Mouse (Mus musculus): ENCODE data around the gene Gemin5. TPM values are rescaled to one million over a fixed set of nuclear protein-coding genes. Genes with fewer than 3 reads are reported as not detected.
A peak's percentile ranks its signal among the peaks of the same experiment; 100 is the strongest.
"Not testable (repeated sequence)": the region's sequence is repeated elsewhere in the genome, so short reads cannot be mapped to it uniquely, and the experiment has no call there.

The Gemin5 gene
- polyA plus RNA-seq, 1 experiment from 2014 or later = 26.2 TPM

DNA sequence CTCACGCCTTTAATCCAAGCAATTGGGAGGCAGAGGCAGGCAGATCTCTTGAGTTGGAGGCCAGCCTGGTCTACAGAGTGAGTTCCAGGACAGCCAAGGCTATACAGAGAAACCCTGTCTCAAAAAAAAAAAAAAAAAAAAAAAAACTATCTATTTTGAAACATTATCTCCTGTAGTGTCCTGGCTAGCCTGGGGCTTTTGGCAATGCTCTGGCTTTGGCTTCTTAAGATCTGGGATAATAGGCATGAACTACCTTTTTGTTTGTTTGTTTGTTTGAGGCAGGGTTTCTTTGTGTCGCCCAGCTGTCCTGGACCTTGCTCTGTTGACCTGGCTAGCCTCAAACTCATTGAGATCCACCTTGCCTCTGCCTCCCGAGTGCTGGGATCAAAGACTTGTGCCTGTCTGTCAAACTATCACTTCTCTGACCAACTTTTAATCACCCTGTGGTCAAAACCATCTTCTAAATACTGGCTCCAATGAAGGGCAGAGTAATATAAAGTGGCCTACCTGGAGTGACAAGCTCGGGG is 67.1 kb downstream of the Gemin5 start:
- Histone ChIP-seq H3K27me3 (ENCODE audit: insufficient read depth, poor library complexity, severe bottlenecking) (peaks cover 23% of the 10 kb centered on the region), H3K4me3 (no peak overlapping the region), H3K9me3 (no peaks in the 10 kb centered on the region), H3K4me1 (peaks cover 22% of the 10 kb centered on the region), H3K36me3 (no peaks in the 10 kb centered on the region), H3K27ac (no peak overlapping the region)
- 81% methylated on average over 4 of the region's 4 CpGs for WGBS
- DNase-seq (ENCODE audit: low spot score) = no peak

DNA sequence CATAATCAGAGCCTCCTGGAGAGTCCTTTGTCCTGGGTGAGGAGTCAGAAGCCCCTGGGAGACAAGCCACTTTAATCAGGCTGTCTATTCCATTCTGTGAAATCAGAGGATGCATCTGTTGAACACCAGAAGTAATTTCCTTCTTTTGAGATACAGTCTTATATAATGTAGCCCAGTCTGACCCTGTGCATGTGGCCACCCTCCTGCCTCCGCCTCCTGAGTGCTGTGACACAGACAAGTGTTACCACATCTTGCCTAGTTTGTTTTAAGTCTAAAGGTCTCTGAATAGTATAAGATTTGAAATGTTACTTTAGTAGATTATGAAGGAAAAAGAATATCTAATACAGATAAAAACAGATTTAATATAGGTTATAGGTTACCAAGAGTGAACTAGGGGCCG is 68.3 kb downstream of the Gemin5 start:
- Histone ChIP-seq H3K27ac (no peak overlapping the region), H3K9me3 (no peaks in the 10 kb centered on the region), H3K27me3 (ENCODE audit: insufficient read depth, poor library complexity, severe bottlenecking) (peaks cover 23% of the 10 kb centered on the region), H3K36me3 (no peaks in the 10 kb centered on the region), H3K4me1 (peaks cover 19% of the 10 kb centered on the region), H3K4me3 (no peak overlapping the region)
- 88% methylated on average over 2 of the region's 2 CpGs for WGBS
- DNase-seq (ENCODE audit: low spot score) = no peak

DNA sequence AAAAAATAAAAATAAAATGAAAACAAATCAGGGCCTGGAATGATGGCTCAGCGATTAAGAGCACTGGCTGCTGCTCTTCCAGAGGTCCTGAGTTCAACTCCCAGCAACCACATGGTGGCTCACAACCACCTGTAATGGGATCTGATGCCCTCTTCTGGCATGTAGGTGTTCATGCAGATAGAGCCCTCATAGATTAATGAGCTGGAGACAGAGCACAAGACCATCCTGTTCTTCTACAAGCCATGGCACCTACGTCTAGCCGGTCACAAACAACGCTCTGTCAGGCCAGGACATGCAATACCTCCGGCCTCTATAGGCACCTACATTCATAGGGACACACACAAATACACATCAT is 70.0 kb downstream of the Gemin5 start:
- Histone ChIP-seq H3K4me1 (peaks cover 19% of the 10 kb centered on the region), H3K4me3 (peak overlapping the region; percentile 64), H3K27me3 (ENCODE audit: insufficient read depth, poor library complexity, severe bottlenecking) (peaks cover 23% of the 10 kb centered on the region)
- DNase-seq (ENCODE audit: low spot score); H3K9me3 ChIP-seq; H3K27ac ChIP-seq; H3K36me3 ChIP-seq: not testable (repeated sequence)
- 57% methylated on average over 5 of the region's 5 CpGs for WGBS

DNA sequence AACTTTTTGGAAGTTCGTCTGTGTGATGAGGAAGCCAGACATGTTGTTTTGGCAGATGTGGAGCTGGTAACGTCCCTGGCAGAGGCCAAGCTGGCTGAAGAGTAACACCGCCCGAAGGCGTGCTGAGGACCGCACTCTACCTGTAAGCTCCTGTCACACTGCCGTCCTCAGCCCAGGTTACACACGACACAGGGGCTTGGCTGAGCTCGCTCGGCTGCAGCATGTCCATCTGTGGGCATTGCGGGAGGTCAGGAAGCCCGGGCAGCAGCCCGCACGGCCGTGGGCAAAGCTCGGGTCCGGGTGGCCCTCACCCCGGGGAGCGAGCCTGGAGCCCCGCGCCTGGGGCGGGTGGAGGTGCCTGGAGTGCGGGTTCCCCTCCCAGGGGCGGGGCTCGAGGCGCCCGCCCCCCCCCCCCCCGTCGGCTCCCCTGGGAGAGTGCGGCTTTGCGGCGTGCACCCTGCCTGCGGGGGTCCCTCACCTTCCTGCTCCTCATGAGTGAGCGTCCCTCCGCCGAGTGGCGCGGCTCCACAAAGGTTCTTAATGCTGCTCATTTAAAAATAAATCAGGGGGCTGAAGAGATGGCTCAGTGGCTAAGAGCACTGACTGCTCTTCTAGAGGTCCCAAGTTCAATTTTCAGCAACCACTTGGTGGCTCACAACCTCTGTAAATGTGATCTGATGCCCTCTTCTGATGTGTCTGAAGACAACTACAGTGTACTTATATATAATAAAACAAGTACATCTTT is 70.5 kb downstream of the Gemin5 start:
- peaks cover 18% of the 10 kb centered on the region for H3K4me1 ChIP-seq
- 2% methylated on average over 35 of the region's 38 CpGs for WGBS
- peak overlapping the region; percentile 64 for H3K4me3 ChIP-seq
- no peak for DNase-seq (ENCODE audit: low spot score)
- no peaks in the 10 kb centered on the region for H3K9me3 ChIP-seq
- peak overlapping the region; percentile 69; the same call in 1 of the 2 replicates for H3K27ac ChIP-seq
- no peaks in the 10 kb centered on the region for H3K36me3 ChIP-seq
- peaks cover 23% of the 10 kb centered on the region for H3K27me3 ChIP-seq (ENCODE audit: insufficient read depth, poor library complexity, severe bottlenecking)

DNA sequence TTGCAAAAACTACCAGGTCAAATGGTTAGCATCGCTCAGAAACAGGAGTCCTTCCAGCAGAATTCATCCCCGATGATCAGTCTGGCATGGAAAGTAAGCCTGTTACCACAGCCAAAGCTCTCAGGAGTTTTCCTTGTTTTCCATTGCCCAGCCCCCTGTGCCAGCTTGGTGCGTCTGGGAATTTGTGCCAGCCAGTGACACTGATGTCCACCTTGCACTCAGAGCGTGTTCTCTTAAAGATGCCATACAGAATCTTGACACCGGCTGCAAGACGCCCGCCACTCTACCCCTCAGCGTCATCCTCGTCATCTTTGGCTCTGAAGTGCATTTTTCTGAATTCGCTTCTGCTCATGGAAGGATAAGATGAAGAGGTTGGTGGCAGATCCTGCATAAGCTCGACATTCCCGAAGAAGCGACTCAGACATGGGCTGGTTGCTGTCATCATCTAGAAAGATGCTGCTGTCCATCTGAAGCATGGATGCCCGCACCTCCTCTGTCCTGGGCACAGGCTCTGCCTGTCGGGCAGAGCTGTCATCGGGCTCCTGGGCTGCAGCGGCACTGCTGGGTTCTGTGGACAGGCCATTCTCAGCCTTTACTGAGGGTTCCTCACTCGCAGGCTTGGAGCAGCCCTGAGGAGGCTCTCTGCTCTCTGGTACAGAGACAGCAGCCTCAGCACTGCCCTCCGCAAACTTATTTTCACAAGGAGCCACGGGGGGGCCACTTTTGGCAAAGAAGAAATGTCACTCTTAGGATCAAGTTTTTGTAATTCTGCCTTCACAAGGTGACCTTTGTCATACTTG is 71.3 kb downstream of the Gemin5 start:
- no peaks in the 10 kb centered on the region for H3K36me3 ChIP-seq
- peaks cover 23% of the 10 kb centered on the region for H3K27me3 ChIP-seq (ENCODE audit: insufficient read depth, poor library complexity, severe bottlenecking)
- WGBS = 45% methylated on average over 20 of the region's 20 CpGs
- H3K27ac ChIP-seq = no peak overlapping the region
- no peaks in the 10 kb centered on the region for H3K9me3 ChIP-seq
- H3K4me3 ChIP-seq = peak overlapping the region; percentile 64
- peaks cover 20% of the 10 kb centered on the region for H3K4me1 ChIP-seq
- no peak for DNase-seq (ENCODE audit: low spot score)

DNA sequence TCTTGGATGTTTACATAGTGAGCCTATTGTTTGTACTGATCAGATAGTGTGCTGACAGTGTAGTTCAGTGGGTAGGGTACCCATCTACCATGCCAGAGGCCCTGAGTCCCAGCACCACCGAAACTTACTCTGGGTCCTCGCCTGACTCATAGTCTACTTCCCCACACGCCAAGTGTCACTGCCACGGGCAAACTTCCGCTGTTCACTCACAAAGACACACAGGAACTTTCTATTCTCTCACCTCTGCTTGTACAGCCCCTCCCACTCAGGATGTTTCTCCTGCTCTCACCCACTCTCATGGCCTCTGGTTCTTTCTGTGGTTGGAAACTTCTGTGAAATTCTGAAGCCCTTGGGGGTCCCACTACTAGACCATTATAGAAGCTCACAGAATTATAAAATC is 72.2 kb downstream of the Gemin5 start:
- Histone ChIP-seq H3K4me1 (peaks cover 20% of the 10 kb centered on the region), H3K9me3 (no peaks in the 10 kb centered on the region)
- 73% methylated on average over 5 of the region's 5 CpGs for WGBS

DNA sequence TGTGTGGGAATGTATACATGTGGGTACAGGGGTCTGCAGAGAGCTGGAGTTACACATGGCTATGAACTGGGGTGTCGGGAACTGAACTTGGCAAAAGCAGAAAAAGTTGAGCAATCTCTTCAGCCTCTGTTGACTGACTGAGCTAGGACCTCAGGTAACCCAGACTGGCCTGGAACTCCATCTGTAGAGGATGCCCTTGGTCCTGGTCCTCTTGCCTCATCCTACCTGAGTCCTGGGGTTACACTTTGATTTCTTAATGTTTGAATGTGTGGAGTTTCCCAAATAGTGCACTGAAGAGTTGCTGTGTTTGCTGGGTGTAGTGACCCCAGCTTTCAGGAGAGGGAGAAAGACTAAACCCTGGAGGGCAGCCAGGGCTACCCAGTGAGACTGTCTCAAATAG is 72.8 kb downstream of the Gemin5 start:
- Histone ChIP-seq H3K4me3 (no peak overlapping the region), H3K9me3 (no peaks in the 10 kb centered on the region), H3K36me3 (no peaks in the 10 kb centered on the region), H3K27me3 (ENCODE audit: insufficient read depth, poor library complexity, severe bottlenecking) (peaks cover 23% of the 10 kb centered on the region), H3K27ac (no peak overlapping the region), H3K4me1 (peaks cover 20% of the 10 kb centered on the region)
- DNase-seq (ENCODE audit: low spot score) = no peak
- WGBS = 82% methylated on average over 1 of the region's 1 CpGs

More for the DNA sequence above, 72.2 kb downstream of the Gemin5 start:
- Histone ChIP-seq H3K4me3 (no peak overlapping the region), H3K27ac (no peak overlapping the region), H3K36me3 (no peaks in the 10 kb centered on the region), H3K27me3 (ENCODE audit: insufficient read depth, poor library complexity, severe bottlenecking) (peaks cover 23% of the 10 kb centered on the region)
- no peak for DNase-seq (ENCODE audit: low spot score)

DNA sequence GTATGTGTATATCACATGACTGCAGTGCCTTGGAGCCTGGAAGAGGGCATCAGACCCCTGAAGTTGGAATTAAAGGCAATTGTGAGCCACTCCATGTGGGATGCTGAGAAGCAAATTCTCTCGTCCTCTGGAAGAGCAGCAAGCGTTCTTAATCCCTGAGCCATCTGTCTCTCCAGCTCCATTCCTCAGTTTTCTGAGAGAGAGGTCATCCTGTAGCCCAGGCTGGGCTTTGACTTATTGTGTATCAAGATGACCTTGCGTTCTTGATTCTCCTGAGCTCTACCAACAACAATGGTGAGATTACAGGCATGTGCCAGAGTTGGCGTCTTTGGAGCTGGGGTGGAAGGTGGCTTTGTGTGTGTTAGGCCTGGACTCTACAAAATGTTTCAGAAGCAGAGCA is 73.6 kb downstream of the Gemin5 start:
- Histone ChIP-seq H3K27ac (no peak overlapping the region), H3K9me3 (no peaks in the 10 kb centered on the region), H3K36me3 (no peaks in the 10 kb centered on the region), H3K4me3 (no peak overlapping the region), H3K27me3 (ENCODE audit: insufficient read depth, poor library complexity, severe bottlenecking) (peaks cover 23% of the 10 kb centered on the region), H3K4me1 (peaks cover 20% of the 10 kb centered on the region)
- WGBS = 76% methylated on average over 4 of the region's 4 CpGs
- DNase-seq (ENCODE audit: low spot score) = no peak

DNA sequence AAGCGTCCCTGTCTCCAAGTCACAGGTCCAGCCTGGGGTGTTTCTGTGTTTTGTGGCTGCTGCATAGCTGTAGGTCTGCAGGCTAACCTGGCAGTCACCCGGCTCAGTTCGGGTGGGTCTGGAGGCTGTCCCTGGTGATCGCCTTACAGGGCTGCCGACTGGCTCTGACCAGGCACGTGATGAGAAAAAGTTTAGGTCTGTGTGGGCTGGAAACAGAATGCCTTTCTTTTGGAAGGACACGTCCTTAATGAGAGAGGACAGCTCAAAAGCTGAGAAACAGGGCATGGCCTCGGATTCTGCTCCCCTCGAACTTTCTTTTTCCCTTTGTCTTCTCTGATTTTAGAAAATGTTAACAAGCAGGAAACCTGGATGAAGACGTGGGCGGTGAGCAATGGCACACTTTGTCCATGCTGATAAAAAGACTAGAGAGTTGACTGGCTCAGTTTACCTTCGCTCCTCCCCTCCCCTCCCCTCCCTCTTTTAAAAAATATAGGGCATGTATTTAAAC is 75.3 kb downstream of the Gemin5 start, which contains the start of gene Gm12248:
Gm12248 (minus strand) TSS at position 114 of the 508 bp plus-strand sequence.
- H3K9me3 ChIP-seq = no peaks in the 10 kb centered on the region
- H3K27ac ChIP-seq = peak within 1 kb of the TSS; percentile 56
- 16% methylated on average over 12 of the region's 12 CpGs for WGBS
- H3K27me3 ChIP-seq (ENCODE audit: insufficient read depth, poor library complexity, severe bottlenecking) = peaks cover 11% of the 10 kb centered on the region
- peak within 1 kb of the TSS; percentile 40 for H3K4me3 ChIP-seq
- no peaks in the 10 kb centered on the region for H3K36me3 ChIP-seq
- peak; percentile 77 for DNase-seq (ENCODE audit: low spot score)
- peaks cover 20% of the 10 kb centered on the region for H3K4me1 ChIP-seq

DNA sequence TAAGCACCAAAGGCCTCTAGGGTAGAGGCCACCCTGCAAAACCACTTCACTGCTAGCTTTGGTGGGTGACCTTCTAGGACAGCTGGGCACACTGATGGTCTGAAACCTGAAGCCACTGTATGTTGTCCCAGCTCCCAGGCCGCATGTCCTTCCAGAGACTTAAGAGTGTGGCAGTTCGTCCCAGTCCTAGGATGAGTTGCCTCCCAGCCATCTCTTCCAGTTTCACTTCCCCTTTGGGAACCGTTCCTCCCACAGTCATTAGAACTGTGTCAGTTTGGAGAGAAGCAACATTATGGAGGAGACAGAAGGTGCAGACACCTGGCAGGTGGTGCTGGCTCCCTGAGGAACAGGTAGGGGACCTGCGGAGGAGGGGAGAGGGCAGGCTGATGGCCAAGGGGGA is 75.8 kb downstream of the Gemin5 start:
- 53% methylated on average over 4 of the region's 4 CpGs for WGBS
- Histone ChIP-seq H3K27me3 (ENCODE audit: insufficient read depth, poor library complexity, severe bottlenecking) (peaks cover 9% of the 10 kb centered on the region), H3K4me1 (peaks cover 15% of the 10 kb centered on the region), H3K4me3 (peak overlapping the region; percentile 40), H3K36me3 (no peaks in the 10 kb centered on the region), H3K9me3 (no peaks in the 10 kb centered on the region), H3K27ac (peak overlapping the region; percentile 56; the same call in 1 of the 2 replicates)
- no peak for DNase-seq (ENCODE audit: low spot score)

DNA sequence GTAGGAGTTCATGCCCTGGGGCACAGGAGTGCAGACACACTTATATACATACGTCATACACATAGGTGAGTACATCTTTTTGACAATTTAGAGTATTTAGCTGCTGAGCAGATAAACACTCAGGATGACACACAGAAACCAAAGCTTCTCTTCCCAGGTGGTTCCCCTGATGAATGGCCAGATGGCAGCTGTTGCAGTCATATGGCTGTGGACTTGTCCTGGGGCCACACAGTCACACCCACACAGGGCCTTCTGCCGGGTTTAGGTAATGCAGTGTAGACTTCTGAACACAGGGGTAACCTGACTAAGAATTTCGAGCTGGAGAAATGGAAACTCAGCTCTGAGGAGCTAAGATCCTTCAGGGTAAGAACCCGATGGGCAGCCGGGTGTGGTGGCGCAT is 86.6 kb downstream of the Gemin5 start:
- H3K9me3 ChIP-seq = no peaks in the 10 kb centered on the region
- WGBS = 81% methylated on average over 6 of the region's 6 CpGs
- H3K27me3 ChIP-seq (ENCODE audit: insufficient read depth, poor library complexity, severe bottlenecking) = no peaks in the 10 kb centered on the region
- no peaks in the 10 kb centered on the region for H3K4me1 ChIP-seq
- no peak overlapping the region for H3K27ac ChIP-seq
- no peaks in the 10 kb centered on the region for H3K36me3 ChIP-seq
- no peak for DNase-seq (ENCODE audit: low spot score)
- H3K4me3 ChIP-seq = no peak overlapping the region

DNA sequence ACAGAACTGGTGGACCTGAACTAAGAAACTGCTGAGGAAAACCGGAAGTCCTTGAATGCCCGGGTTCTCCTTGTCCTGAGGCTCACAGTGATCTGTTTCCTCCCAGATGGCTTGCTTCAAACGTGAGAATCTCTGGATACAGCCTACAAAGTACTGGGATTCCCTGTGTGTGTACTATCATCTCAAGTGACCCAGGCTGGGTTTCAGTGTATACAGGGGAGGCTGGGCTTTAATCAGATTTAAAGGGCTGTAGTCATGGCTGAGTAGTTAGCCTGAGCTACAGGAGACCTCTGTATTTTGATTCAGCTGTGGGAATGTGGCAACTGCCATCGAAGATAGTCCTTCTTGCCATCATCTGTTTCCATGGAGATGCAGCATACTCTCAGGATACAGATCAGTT is 91.1 kb downstream of the Gemin5 start:
- Histone ChIP-seq H3K27ac (no peak overlapping the region), H3K27me3 (ENCODE audit: insufficient read depth, poor library complexity, severe bottlenecking) (no peaks in the 10 kb centered on the region), H3K9me3 (no peaks in the 10 kb centered on the region), H3K36me3 (no peaks in the 10 kb centered on the region), H3K4me3 (no peak overlapping the region), H3K4me1 (no peaks in the 10 kb centered on the region)
- DNase-seq (ENCODE audit: low spot score) = no peak
- 77% methylated on average over 4 of the region's 4 CpGs for whole genome bisulfite sequencing

DNA sequence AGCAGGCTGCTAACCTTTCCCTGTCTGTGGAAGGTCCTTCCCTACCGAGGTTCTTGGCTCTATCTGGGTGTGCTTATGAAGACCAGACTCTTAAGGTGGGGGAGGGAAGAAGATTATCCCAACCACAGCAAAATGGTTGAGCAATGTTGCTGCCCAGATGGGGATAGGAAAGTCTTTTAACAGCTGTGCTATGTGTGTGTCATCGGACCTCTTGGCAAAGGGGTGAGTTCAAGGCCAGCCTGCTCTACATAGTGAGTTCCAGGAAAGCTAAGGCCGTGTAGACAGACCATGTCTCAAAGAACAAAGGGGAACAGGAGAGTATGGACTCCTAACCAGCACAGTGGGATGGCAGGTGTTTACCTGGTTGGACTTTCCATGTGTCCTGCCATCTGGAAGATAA is 95.4 kb downstream of the Gemin5 start:
- WGBS = 73% methylated on average over 3 of the region's 3 CpGs
- Histone ChIP-seq H3K4me3 (no peak overlapping the region), H3K27me3 (ENCODE audit: insufficient read depth, poor library complexity, severe bottlenecking) (no peaks in the 10 kb centered on the region), H3K4me1 (0 out of 2 replicates have a peak, but pooled peaks cover 3% of the 10 kb centered on the region), H3K36me3 (no peaks in the 10 kb centered on the region), H3K9me3 (no peaks in the 10 kb centered on the region), H3K27ac (no peak overlapping the region)
- DNase-seq (ENCODE audit: low spot score) = no peak
